Mouse (Mus musculus) MEL (cell line): ENCODE results near the gene Gm21173. TPM values are rescaled to one million over a fixed set of nuclear protein-coding genes. Genes with fewer than 3 reads are reported as not detected.
"Not testable (repeated sequence)": the region's sequence is repeated elsewhere in the genome, so short reads cannot be mapped to it uniquely, and the experiment has no call there.

Source experiments
- DNase-seq: peaks from one replicate; pipeline ENCODE4 v3.0.0; 2011; ENCODE audit warnings: low read depth, low spot score
- H3K27ac ChIP-seq: 2 replicates; pipeline ENCODE4 v1.5.1; 2012; ENCODE audit warnings: low read depth, mild to moderate bottlenecking, control low read depth, low read length, moderate library complexity; ENCODE audit not compliant: control insufficient read depth
- H3K27me3 ChIP-seq, 2 experiments: fragments of 150-350 bp in 1 of 2; sonication (generic) in 1 of 2; 2 replicates each; pipeline ENCODE4 v1.6.1; 2012; ENCODE audit warnings: low read length in 2 of 2, mild to moderate bottlenecking in 2 of 2, improper control_type of control experiment in 1 of 2, moderate library complexity in 1 of 2; ENCODE audit not compliant: insufficient read depth in 2 of 2, control insufficient read depth in 1 of 2
- H3K36me3 ChIP-seq, 2 experiments: 2 replicates each; pipeline ENCODE4 v1.6.1; 2012 to 2014; ENCODE audit warnings: low read length in 2 of 2, improper control_type of control experiment in 1 of 2, inconsistent platforms in 1 of 2, mild to moderate bottlenecking in 1 of 2; ENCODE audit not compliant: insufficient read depth in 2 of 2, control insufficient read depth in 1 of 2
- H3K4me1 ChIP-seq, 2 experiments: fragments of 150-350 bp in 1 of 2; sonication (generic) in 1 of 2; 2 replicates each; pipeline ENCODE4 v1.6.1; 2012; ENCODE audit warnings: low read length in 2 of 2, improper control_type of control experiment in 1 of 2, mild to moderate bottlenecking in 1 of 2; ENCODE audit not compliant: insufficient read depth in 2 of 2, control insufficient read depth in 1 of 2
- H3K4me3 ChIP-seq, 2 experiments: fragments of 150-350 bp in 1 of 2; sonication (generic) in 1 of 2; 2 replicates each; pipeline ENCODE4 v1.5.1; 2012; ENCODE audit warnings: low read depth in 2 of 2, low read length in 2 of 2, mild to moderate bottlenecking in 2 of 2, moderate library complexity in 2 of 2, control low read depth in 1 of 2, improper control_type of control experiment in 1 of 2; ENCODE audit not compliant: control insufficient read depth in 1 of 2, insufficient read depth in 1 of 2
- H3K79me2 ChIP-seq: 2 replicates; pipeline ENCODE4 v1.6.1; 2012; ENCODE audit warnings: mild to moderate bottlenecking, low read length, moderate library complexity; ENCODE audit not compliant: control insufficient read depth, poor library complexity, insufficient read depth
- H3K9ac ChIP-seq: 2 replicates; pipeline ENCODE4 v1.6.1; 2012; ENCODE audit warnings: low read depth, mild to moderate bottlenecking, control low read depth, low read length, moderate library complexity; ENCODE audit not compliant: control insufficient read depth, poor library complexity, severe bottlenecking
- H3K9me3 ChIP-seq: fragments of 150-350 bp; sonication (generic); replicated peaks from 2 replicates; pipeline ENCODE4 v1.6.1; 2012; ENCODE audit warnings: mild to moderate bottlenecking, low read length, improper control_type of control experiment, moderate library complexity; ENCODE audit not compliant: insufficient read depth
- polyA plus RNA-seq, 2 experiments: library from polyadenylated mRNA; stranded (reverse) in 1 of 2; unstranded in 1 of 2; fragments of >175 nt in 1 of 2; fragments of >200 nt in 1 of 2; gene quantifications; 2 replicates each; pipeline versions ENCODE4 v1.2.1 to v1.2.4; 2012; ENCODE audit warnings: low replicate concordance in 2 of 2, low read depth in 1 of 2; ENCODE audit not compliant: insufficient read length in 2 of 2, insufficient read depth in 1 of 2, missing spikeins in 1 of 2
- total RNA-seq: library from RNA; depleted of rRNA; stranded (reverse); fragments of 300-350 nt; gene quantifications from 2 replicates; pipeline ENCODE4 v1.2.3, GENCODE M21; 2012; rRNA removed

The Gm21173 gene
- total RNA-seq: not detected in 2 replicates
- not detected for polyA plus RNA-seq

DNA sequence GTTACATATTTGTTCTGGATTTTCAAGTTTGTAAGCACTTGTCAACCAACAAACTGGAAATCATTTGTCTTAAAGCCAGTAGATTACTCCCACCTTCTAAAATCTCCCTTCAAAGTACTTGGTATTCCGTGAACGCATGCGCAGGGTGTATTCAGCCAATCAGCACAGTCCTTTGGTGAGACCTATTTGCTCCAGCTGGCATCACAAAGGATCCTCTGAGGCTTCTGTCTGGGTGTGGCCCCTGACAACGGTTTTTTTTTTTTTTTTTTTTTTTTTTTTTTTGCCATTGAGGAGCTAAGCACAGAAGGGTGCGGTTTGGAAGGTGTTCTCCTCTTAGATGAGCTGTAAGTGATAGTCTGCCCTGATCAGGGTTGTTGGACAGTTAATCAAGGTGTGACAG, at the start of gene Gm21173:
Gm21173 (plus strand) TSS at position 301 of the 400 bp plus-strand sequence.
- H3K4me3 ChIP-seq, H3K27me3 ChIP-seq, H3K9me3 ChIP-seq, H3K9ac ChIP-seq, H3K36me3 ChIP-seq, H3K79me2 ChIP-seq, DNase-seq, H3K4me1 ChIP-seq, H3K27ac ChIP-seq: not testable (repeated sequence)
